Mouse (Mus musculus): ENCODE data around the gene Mlxip.

Gene Mlxip

GRCm38 (mm10) chr5:123382686-123383085 lies 11.9 kb upstream of the Mlxip start:
- DNase-seq (ENCODE audit: low spot score): no peak

GRCm38 (mm10) chr5:123388452-123388851 lies 6.1 kb upstream of the Mlxip start:
- DNase-seq (ENCODE audit: low spot score): no peak

GRCm38 (mm10) chr5:123390536-123391441 lies 3.8 kb upstream of the Mlxip start:
- no peak for DNase-seq (ENCODE audit: low spot score)

- no peak for DNase-seq (ENCODE audit: low spot score)
These were observed 3.2 kb upstream of the Mlxip start for GRCm38 (mm10) chr5:123391442-123391809.

GRCm38 (mm10) chr5:123393786-123394302 lies 754 bp upstream of the Mlxip start:
- DNase-seq (ENCODE audit: low spot score): no peak

GRCm38 (mm10) chr5:123394957-123395881 lies 621 bp downstream of the Mlxip start:
- DNase-seq (ENCODE audit: low spot score): no peak

- no peak for DNase-seq (ENCODE audit: low spot score)
These were observed 2.4 kb downstream of the Mlxip start for GRCm38 (mm10) chr5:123396901-123397464.

- DNase-seq (ENCODE audit: low spot score): peak; percentile 86
These were observed 3.2 kb downstream of the Mlxip start for GRCm38 (mm10) chr5:123397786-123398185.

GRCm38 (mm10) chr5:123398856-123399498 lies 4.4 kb downstream of the Mlxip start:
- DNase-seq (ENCODE audit: low spot score): no peak

GRCm38 (mm10) chr5:123404480-123404879 lies 9.9 kb downstream of the Mlxip start:
- DNase-seq (ENCODE audit: low spot score): no peak

GRCm38 (mm10) chr5:123406952-123407351 lies 12.4 kb downstream of the Mlxip start:
- DNase-seq (ENCODE audit: low spot score): no peak

- no peak for DNase-seq (ENCODE audit: low spot score)
These were observed 13.6 kb downstream of the Mlxip start for GRCm38 (mm10) chr5:123408176-123408575.

- DNase-seq (ENCODE audit: low spot score): no peak
These were observed 17.6 kb downstream of the Mlxip start for GRCm38 (mm10) chr5:123412193-123412592.

GRCm38 (mm10) chr5:123413866-123414363 lies 19.3 kb downstream of the Mlxip start:
- no peak for DNase-seq (ENCODE audit: low spot score)

GRCm38 (mm10) chr5:123416149-123416548 lies 21.6 kb downstream of the Mlxip start:
- DNase-seq (ENCODE audit: low spot score): no peak

GRCm38 (mm10) chr5:123416566-123417518 lies 22.2 kb downstream of the Mlxip start:
- no peak for DNase-seq (ENCODE audit: low spot score)

- DNase-seq (ENCODE audit: low spot score): no peak
These were observed 29.3 kb downstream of the Mlxip start for GRCm38 (mm10) chr5:123423885-123424284.

GRCm38 (mm10) chr5:123427556-123427955 lies 33.0 kb downstream of the Mlxip start:
- DNase-seq (ENCODE audit: low spot score): no peak

- peak; percentile 61 for DNase-seq (ENCODE audit: low spot score)
These were observed 37.1 kb downstream of the Mlxip start for GRCm38 (mm10) chr5:123431524-123432304.
